Mouse (Mus musculus): Measurements from ENCODE around the gene Cyp2d22. TPM values are rescaled to one million over a fixed set of nuclear protein-coding genes. Genes with fewer than 3 reads are reported as not detected.

Cyp2d22 gene
- polyA plus RNA-seq, 1 experiment, result 29.8 TPM

- peaks cover 8% of the 10 kb centered on the region for H3K4me1 ChIP-seq (ENCODE audit: control insufficient read depth, insufficient read depth, insufficient read length, low read length)
- H3K4me3 ChIP-seq (ENCODE audit: insufficient read depth, low read depth, low read length), result peak overlapping the region; percentile 83
- peak overlapping the region; percentile 95 for H3K27ac ChIP-seq (replicated peaks; ENCODE audit: low read depth, low read length)
These were observed 34.1 kb downstream of the Cyp2d22 start for GRCm38 (mm10) chr15:82345820-82346470.

- no peak overlapping the region for H3K4me3 ChIP-seq (ENCODE audit: insufficient read depth, low read depth, low read length)
- peaks cover 8% of the 10 kb centered on the region for H3K4me1 ChIP-seq (ENCODE audit: control insufficient read depth, insufficient read depth, insufficient read length, low read length)
- H3K27ac ChIP-seq (replicated peaks; ENCODE audit: low read depth, low read length), result no peak overlapping the region
These were observed 35.1 kb downstream of the Cyp2d22 start for GRCm38 (mm10) chr15:82344971-82345370.

GRCm38 (mm10) chr15:82343368-82344287, 36.4 kb downstream of the Cyp2d22 start:
- Histone ChIP-seq H3K27ac (replicated peaks; ENCODE audit: low read depth, low read length) (no peak overlapping the region), H3K4me1 (ENCODE audit: control insufficient read depth, insufficient read depth, insufficient read length, low read length) (peaks cover 8% of the 10 kb centered on the region), H3K4me3 (ENCODE audit: insufficient read depth, low read depth, low read length) (no peak overlapping the region)

- no peak overlapping the region for H3K27ac ChIP-seq (replicated peaks; ENCODE audit: low read depth, low read length)
These were observed 37.5 kb downstream of the Cyp2d22 start for GRCm38 (mm10) chr15:82342543-82342935.

GRCm38 (mm10) chr15:82341675-82342542, 38.2 kb downstream of the Cyp2d22 start:
- Histone ChIP-seq H3K4me3 (ENCODE audit: insufficient read depth, low read depth, low read length) (peak overlapping the region; percentile 36), H3K27ac (replicated peaks; ENCODE audit: low read depth, low read length) (peak overlapping the region; percentile 8; the same call in 1 of the 2 replicates), H3K4me1 (ENCODE audit: control insufficient read depth, insufficient read depth, insufficient read length, low read length) (peaks cover 5% of the 10 kb centered on the region)

More at GRCm38 (mm10) chr15:82342543-82342935, 37.5 kb downstream of the Cyp2d22 start:
- H3K4me1 ChIP-seq (ENCODE audit: control insufficient read depth, insufficient read depth, insufficient read length, low read length), result peaks cover 10% of the 10 kb centered on the region
- no peak overlapping the region for H3K4me3 ChIP-seq (ENCODE audit: insufficient read depth, low read depth, low read length)

- peaks cover 5% of the 10 kb centered on the region for H3K4me1 ChIP-seq (ENCODE audit: control insufficient read depth, insufficient read depth, insufficient read length, low read length)
- no peak overlapping the region for H3K27ac ChIP-seq (replicated peaks; ENCODE audit: low read depth, low read length)
- peak overlapping the region; percentile 49 for H3K4me3 ChIP-seq (ENCODE audit: insufficient read depth, low read depth, low read length)
These were observed 39.0 kb downstream of the Cyp2d22 start for GRCm38 (mm10) chr15:82341036-82341501.

GRCm38 (mm10) chr15:82340414-82341035, 39.5 kb downstream of the Cyp2d22 start:
- peak overlapping the region; percentile 49 for H3K4me3 ChIP-seq (ENCODE audit: insufficient read depth, low read depth, low read length)
- H3K4me1 ChIP-seq (ENCODE audit: control insufficient read depth, insufficient read depth, insufficient read length, low read length), result peaks cover 5% of the 10 kb centered on the region
- no peak overlapping the region for H3K27ac ChIP-seq (replicated peaks; ENCODE audit: low read depth, low read length)

- Histone ChIP-seq H3K4me1 (ENCODE audit: control insufficient read depth, insufficient read depth, insufficient read length, low read length) (peaks cover 5% of the 10 kb centered on the region), H3K4me3 (ENCODE audit: insufficient read depth, low read depth, low read length) (no peak overlapping the region), H3K27ac (replicated peaks; ENCODE audit: low read depth, low read length) (no peak overlapping the region)
These were observed 40.3 kb downstream of the Cyp2d22 start for GRCm38 (mm10) chr15:82339634-82340254.

- H3K27ac ChIP-seq (replicated peaks; ENCODE audit: low read depth, low read length), result no peak overlapping the region
- peak overlapping the region; percentile 93 for H3K4me3 ChIP-seq (ENCODE audit: insufficient read depth, low read depth, low read length)
- H3K4me1 ChIP-seq (ENCODE audit: control insufficient read depth, insufficient read depth, insufficient read length, low read length), result peaks cover 5% of the 10 kb centered on the region
These were observed 40.9 kb downstream of the Cyp2d22 start for GRCm38 (mm10) chr15:82339150-82339549.

GRCm38 (mm10) chr15:82338593-82339112, 41.4 kb downstream of the Cyp2d22 start, which contains the start of the genes Naga, Pheta2 and Smdt1:
Gene Naga (minus strand): TSS chr15:82338925.
Gene Pheta2 (plus strand): TSS chr15:82338942.
Gene Smdt1 (plus strand): TSS chr15:82338959.
- peak within 1 kb of the TSS; percentile 60 for H3K27ac ChIP-seq (replicated peaks; ENCODE audit: low read depth, low read length)
- peaks cover 5% of the 10 kb centered on the region for H3K4me1 ChIP-seq (ENCODE audit: control insufficient read depth, insufficient read depth, insufficient read length, low read length)
- peak within 1 kb of the TSS; percentile 93 for H3K4me3 ChIP-seq (ENCODE audit: insufficient read depth, low read depth, low read length)

GRCm38 (mm10) chr15:82337875-82338274, 42.2 kb downstream of the Cyp2d22 start:
- H3K4me1 ChIP-seq (ENCODE audit: control insufficient read depth, insufficient read depth, insufficient read length, low read length), result peaks cover 5% of the 10 kb centered on the region
- H3K27ac ChIP-seq (replicated peaks; ENCODE audit: low read depth, low read length), result peak overlapping the region; percentile 60; the same call in 1 of the 2 replicates
- H3K4me3 ChIP-seq (ENCODE audit: insufficient read depth, low read depth, low read length), result peak overlapping the region; percentile 93

- peaks cover 5% of the 10 kb centered on the region for H3K4me1 ChIP-seq (ENCODE audit: control insufficient read depth, insufficient read depth, insufficient read length, low read length)
- H3K27ac ChIP-seq (replicated peaks; ENCODE audit: low read depth, low read length), result no peak overlapping the region
- no peak overlapping the region for H3K4me3 ChIP-seq (ENCODE audit: insufficient read depth, low read depth, low read length)
These were observed 43.4 kb downstream of the Cyp2d22 start for GRCm38 (mm10) chr15:82336629-82337028.

GRCm38 (mm10) chr15:82335194-82335593, 44.9 kb downstream of the Cyp2d22 start:
- H3K4me3 ChIP-seq (ENCODE audit: insufficient read depth, low read depth, low read length), result no peak overlapping the region
- H3K4me1 ChIP-seq (ENCODE audit: control insufficient read depth, insufficient read depth, insufficient read length, low read length), result peaks cover 5% of the 10 kb centered on the region
- H3K27ac ChIP-seq (replicated peaks; ENCODE audit: low read depth, low read length), result no peak overlapping the region
